Mouse (Mus musculus): ENCODE results near the gene Snph.

- TF ChIP-seq CTCF (IDR thresholded peaks at IDR 0.05; ENCODE audit: control insufficient read depth, insufficient read depth, low read length) (no peak), POLR2A (IDR thresholded peaks at IDR 0.05; ENCODE audit: borderline replicate concordance, control insufficient read depth, low read depth, low read length) (no peak)
Measured at GRCm38 (mm10) chr2:151634903-151635302, 2.5 kb upstream of the Snph start.
